Mouse (Mus musculus): ENCODE data around the gene Obox1. TPM values are rescaled to one million over a fixed set of nuclear protein-coding genes. Genes with fewer than 3 reads are reported as not detected.
"Not testable (repeated sequence)": the region's sequence is repeated elsewhere in the genome, so short reads cannot be mapped to it uniquely, and the experiment has no call there.

The Obox1 gene
- not detected in 2 replicates for polyA plus RNA-seq (2015; fragmentation: Nextera tagmentation; extraction: Ambion mirVana)

DNA sequence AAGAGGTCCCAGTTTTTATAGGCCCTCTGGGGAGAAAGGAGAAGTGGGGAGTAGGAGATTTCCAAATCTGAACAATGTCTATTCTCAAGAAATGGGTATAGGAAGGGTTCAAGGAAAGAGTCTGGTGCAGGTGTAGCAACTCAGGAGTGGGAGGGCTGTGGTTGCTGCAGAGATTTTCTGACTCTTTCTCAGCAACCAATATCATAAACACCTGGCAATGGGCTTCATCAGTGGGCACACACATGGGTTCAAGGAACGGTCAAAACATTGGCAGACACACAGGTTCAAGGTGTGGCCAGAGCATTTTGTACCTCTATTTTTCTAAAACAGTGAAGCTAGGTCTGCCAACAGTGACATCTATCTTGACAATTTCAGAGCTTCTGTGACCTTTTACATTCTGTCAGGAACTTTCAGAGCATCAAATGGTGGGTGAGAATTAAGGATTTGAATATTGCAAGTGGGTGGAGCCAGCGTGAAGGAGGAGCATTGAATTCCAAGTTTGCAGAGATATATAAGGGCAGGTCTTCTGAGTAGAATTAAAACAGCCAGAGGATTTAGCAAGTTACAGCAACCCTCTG, at the start of gene Obox1, which contains the start of gene Obox2:
TSS of gene Obox1 (plus strand) at position 528 of the 578 bp plus-strand sequence.
TSS of gene Obox2 (plus strand) at position 301 of the 578 bp plus-strand sequence.
- not testable (repeated sequence) for H3K27ac ChIP-seq; H3K27me3 ChIP-seq; H3K9me3 ChIP-seq (replicated peaks); H3K4me1 ChIP-seq (replicated peaks); H3K4me2 ChIP-seq; H3K36me3 ChIP-seq; ATAC-seq (ENCODE audit: low read depth); H3K4me3 ChIP-seq (replicated peaks); DNase-seq; H3K9ac ChIP-seq
- no CpG with 5 or more reads among the region's 2 CpGs for WGBS (ENCODE audit: insufficient replicate concordance)

DNA sequence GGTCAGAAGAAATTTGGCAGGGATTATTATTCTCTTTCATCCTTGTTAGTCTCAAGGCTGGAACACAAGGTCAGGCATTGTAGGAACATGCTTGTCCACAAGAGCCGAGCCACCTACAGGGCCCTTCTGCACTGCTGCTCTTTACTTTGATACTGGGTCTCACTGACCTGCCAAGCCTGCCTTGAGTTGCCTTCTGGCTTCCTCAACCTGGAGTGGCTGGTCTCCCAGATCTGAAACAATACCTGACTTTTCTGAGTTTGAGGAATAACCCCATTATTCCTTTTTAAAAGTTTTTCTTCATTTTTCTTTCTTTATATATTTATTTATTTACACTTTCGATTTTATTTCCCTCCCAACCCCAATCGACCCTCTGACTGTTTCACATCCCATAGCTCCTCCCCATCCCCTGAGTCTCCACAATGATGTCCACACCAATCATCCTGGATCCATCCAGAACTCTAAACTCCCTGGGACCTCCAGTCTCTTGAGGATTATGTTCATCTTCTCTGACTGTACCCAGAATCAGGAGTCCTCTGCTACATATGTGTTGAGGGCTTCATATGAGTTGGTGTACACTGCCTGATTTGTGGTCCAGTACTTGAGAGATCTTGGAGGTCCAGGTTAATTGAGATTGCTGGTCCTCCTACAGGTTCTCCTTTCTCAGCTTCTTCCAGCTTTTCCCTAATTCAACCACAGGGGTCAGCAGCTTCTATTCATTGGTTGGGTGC, 10.6 kb downstream of the Obox1 start:
- not testable (repeated sequence) for H3K36me3 ChIP-seq

DNA sequence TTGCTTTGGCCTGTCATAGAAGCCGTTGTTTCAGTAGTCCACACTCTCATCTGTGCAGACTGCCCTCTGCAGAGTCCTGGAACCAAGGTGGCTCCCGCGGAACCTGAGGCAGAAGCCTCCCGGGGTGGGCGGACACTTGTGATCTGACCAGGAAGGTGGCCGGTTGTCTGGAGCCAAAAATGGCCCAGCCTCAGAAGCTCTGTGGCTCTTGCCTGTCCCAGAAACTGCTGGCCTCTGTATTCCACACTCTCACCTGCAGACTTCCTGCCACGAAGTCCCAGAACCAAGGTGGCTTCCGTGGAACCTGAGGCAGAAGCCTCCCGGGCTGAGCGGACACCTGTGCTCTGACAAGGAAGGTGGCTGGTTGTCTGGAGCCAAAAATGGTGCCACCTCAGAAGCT, 18.1 kb downstream of the Obox1 start:
- H3K4me3 ChIP-seq (replicated peaks), result not testable (repeated sequence)

More for the DNA sequence above, 10.6 kb downstream of the Obox1 start:
- not testable (repeated sequence) for H3K27me3 ChIP-seq; H3K9me3 ChIP-seq (replicated peaks); H3K4me1 ChIP-seq (replicated peaks); H3K27ac ChIP-seq; DNase-seq; ATAC-seq (ENCODE audit: low read depth); H3K9ac ChIP-seq; H3K4me3 ChIP-seq (replicated peaks); H3K4me2 ChIP-seq
- WGBS (ENCODE audit: insufficient replicate concordance), result 39% methylated on average over 3 of the region's 3 CpGs

DNA sequence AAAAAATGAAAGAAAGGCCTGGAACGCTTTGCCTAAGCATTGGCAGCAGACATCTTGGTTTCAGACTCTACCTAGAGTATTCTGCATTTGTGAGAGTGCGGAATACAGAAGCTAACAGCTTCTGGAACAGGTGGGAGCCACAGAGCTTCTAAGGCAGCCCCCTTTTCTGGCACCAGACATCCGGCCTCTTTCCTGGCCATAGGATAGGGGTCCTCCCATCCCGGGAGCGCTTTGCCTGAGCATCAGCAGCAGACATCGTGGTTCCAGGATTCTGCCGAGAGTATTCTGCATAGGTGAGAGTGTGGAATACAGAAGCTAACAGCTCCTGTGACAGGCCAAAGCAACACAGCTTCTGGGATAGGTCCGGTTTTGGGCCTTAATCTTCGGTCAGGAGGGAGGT, 29.3 kb downstream of the Obox1 start:
- H3K4me3 ChIP-seq (replicated peaks); H3K9ac ChIP-seq; H3K36me3 ChIP-seq; H3K4me2 ChIP-seq; ATAC-seq (ENCODE audit: low read depth); H3K9me3 ChIP-seq (replicated peaks); DNase-seq; H3K27me3 ChIP-seq; H3K27ac ChIP-seq; H3K4me1 ChIP-seq (replicated peaks): not testable (repeated sequence)
- WGBS (ENCODE audit: insufficient replicate concordance), result 72% methylated on average over 9 of the region's 9 CpGs

More for the DNA sequence above, 18.1 kb downstream of the Obox1 start:
- H3K9me3 ChIP-seq (replicated peaks); H3K36me3 ChIP-seq; H3K9ac ChIP-seq; H3K4me1 ChIP-seq (replicated peaks); ATAC-seq (ENCODE audit: low read depth); H3K27me3 ChIP-seq; H3K27ac ChIP-seq; H3K4me2 ChIP-seq; DNase-seq: not testable (repeated sequence)
- WGBS (ENCODE audit: insufficient replicate concordance), result 72% methylated on average over 10 of the region's 10 CpGs

DNA sequence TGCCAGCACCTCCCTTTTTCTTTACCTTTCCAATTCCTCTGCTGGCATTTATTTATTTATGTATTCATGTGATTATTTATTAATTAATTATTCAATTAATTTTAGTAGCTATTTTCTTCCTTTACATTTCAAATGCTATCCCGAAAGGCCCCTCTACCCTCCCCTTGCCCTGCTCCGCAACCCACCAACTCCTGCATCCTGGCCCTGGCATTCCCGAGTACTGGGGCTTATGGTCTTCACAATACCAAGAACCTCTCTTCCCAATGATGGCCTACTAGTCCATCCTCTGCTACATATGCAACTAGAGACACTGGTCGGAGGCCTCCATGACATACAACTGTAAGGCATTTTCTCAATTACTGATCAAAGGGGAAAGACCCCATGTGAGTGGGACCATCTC, 36.8 kb downstream of the Obox1 start:
- not testable (repeated sequence) for H3K4me3 ChIP-seq (replicated peaks); H3K4me1 ChIP-seq (replicated peaks); H3K9ac ChIP-seq; H3K27me3 ChIP-seq; DNase-seq; ATAC-seq (ENCODE audit: low read depth); H3K36me3 ChIP-seq; H3K9me3 ChIP-seq (replicated peaks); H3K4me2 ChIP-seq; H3K27ac ChIP-seq
- WGBS (ENCODE audit: insufficient replicate concordance), result 60% methylated on average over 4 of the region's 4 CpGs

DNA sequence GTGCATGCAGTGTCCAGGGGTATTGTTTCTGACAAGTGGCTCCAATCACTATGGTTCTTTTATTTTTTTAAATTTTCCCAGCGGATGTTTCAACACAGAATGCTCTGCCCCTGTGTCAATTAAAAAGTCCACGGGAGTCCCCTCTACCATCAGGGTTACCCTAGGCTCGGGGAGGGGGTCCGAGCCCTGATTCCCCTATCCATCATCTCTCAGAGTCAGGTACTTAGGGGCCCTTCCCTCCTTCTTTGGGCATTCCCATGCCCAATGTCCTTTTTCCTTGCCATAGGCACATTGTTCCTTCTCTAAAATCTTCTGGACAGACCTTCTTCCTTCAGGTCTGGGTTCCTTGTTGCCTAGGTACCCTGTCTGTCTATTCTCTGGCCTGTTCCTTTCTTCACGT, 120.7 kb downstream of the Obox1 start:
- not testable (repeated sequence) for H3K4me2 ChIP-seq; H3K9ac ChIP-seq; H3K4me1 ChIP-seq (replicated peaks); H3K27me3 ChIP-seq; H3K36me3 ChIP-seq; H3K9me3 ChIP-seq (replicated peaks); DNase-seq; H3K4me3 ChIP-seq (replicated peaks); H3K27ac ChIP-seq; ATAC-seq (ENCODE audit: low read depth)
- WGBS (ENCODE audit: insufficient replicate concordance), result 57% methylated on average over 5 of the region's 5 CpGs

Other genes starting within 250 kb of the Obox1 start
- gene Obox2, start 227 bp upstream of the Obox1 start, polyA plus RNA-seq (2015; fragmentation: Nextera tagmentation; extraction: Ambion mirVana), result not detected in 2 replicates